Mouse (Mus musculus): Measurements from ENCODE around the gene Fsd1l. TPM values are rescaled to one million over a fixed set of nuclear protein-coding genes. Genes with fewer than 3 reads are reported as not detected.

Fsd1l gene
- polyA plus RNA-seq, 1 experiment from 2014 or later: 22.7 TPM

DNA sequence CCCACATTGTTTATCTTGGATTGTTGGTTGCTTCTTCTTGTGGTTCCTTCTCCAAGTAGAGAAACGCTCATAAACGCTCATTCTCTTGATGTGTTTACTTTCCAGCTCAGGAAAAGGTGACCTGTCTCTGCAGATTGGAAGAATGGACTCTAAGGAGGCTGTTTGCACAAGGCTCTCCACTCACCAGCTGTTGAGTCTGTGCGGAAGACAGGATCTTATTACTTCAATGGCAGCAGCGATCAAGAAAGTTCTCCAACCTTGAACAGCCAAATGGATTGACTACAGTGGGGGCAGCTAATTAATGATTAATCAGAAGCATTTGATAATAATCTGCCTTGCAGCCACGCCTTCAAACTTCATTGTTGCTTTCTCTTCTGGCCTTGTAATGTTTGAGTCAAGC is 9.8 kb upstream of the Fsd1l start:
- Histone ChIP-seq H3K4me2 (no peak overlapping the region), H3K27me3 (ENCODE audit: control insufficient read depth, insufficient read depth, low read length) (no peaks in the 10 kb centered on the region), H3K9ac (ENCODE audit: low read length) (no peak overlapping the region), H3K4me3 (ENCODE audit: low read depth, low read length) (no peak overlapping the region), H3K36me3 (ENCODE audit: control insufficient read depth, insufficient read depth, low read length) (no peaks in the 10 kb centered on the region), H3K27ac (ENCODE audit: low read depth, low read length) (no peak overlapping the region), H3K4me1 (ENCODE audit: control insufficient read depth, insufficient read depth, low read length) (peaks cover 4% of the 10 kb centered on the region), H3K9me3 (ENCODE audit: control insufficient read depth, low read length) (no peaks in the 10 kb centered on the region)
- DNase-seq (ENCODE audit: low spot score, missing footprints) (no peak), ATAC-seq (ENCODE audit: low FRiP score) (no peak)
- WGBS: 82% methylated on average over 5 of the region's 5 CpGs

DNA sequence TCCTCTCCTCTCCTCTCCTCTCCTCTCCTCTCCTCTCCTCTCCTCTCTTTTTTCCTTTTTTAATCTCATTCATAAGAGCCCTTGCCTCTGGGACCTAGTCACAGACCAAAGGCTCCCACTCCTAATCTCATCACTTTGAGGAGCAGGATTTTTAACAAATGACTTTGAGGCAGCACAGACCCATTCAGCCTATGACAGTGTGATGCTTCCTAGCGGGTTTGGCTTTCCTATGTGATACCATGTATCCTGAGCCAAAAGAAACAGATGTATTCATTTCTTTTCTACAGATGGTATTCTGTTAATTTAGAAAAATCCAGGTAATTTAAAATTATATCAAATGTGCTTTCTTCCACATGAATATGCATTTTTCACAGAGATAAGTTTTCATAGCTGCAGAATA is 7.6 kb upstream of the Fsd1l start:
- Histone ChIP-seq H3K36me3 (ENCODE audit: control insufficient read depth, insufficient read depth, low read length) (no peaks in the 10 kb centered on the region), H3K4me2 (no peak overlapping the region), H3K27me3 (ENCODE audit: control insufficient read depth, insufficient read depth, low read length) (no peaks in the 10 kb centered on the region), H3K4me1 (ENCODE audit: control insufficient read depth, insufficient read depth, low read length) (peaks cover 4% of the 10 kb centered on the region), H3K9me3 (ENCODE audit: control insufficient read depth, low read length) (no peaks in the 10 kb centered on the region), H3K9ac (ENCODE audit: low read length) (no peak overlapping the region), H3K27ac (ENCODE audit: low read depth, low read length) (no peak overlapping the region), H3K4me3 (ENCODE audit: low read depth, low read length) (no peak overlapping the region)
- ATAC-seq (ENCODE audit: low FRiP score) (no peak), DNase-seq (ENCODE audit: low spot score, missing footprints) (no peak)
- 96% methylated on average over 1 of the region's 1 CpGs for WGBS

DNA sequence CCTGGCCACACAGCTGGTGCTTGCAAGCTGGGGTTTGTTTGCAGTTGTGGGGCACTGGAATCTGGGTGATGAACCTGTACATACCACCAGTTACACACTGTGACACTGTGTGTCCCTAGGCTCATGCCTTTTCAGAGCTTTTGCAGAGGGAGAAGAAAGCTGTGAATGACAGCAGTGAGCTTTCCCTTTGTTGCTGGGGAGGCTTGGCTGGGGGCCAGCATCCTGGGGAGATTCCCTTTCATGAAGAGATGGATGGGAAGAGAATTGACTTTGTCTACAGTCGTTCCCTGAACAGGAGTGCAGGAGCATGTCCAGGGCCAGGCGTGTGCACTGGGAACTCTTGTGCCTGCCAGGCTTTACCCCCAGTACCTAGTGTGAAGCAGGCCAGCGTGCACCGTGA is 6.5 kb upstream of the Fsd1l start:
- peaks cover 4% of the 10 kb centered on the region for H3K4me1 ChIP-seq (ENCODE audit: control insufficient read depth, insufficient read depth, low read length)
- no peaks in the 10 kb centered on the region for H3K27me3 ChIP-seq (ENCODE audit: control insufficient read depth, insufficient read depth, low read length)
- H3K4me3 ChIP-seq (ENCODE audit: low read depth, low read length): no peak overlapping the region
- no peak overlapping the region for H3K9ac ChIP-seq (ENCODE audit: low read length)
- no peak overlapping the region for H3K4me2 ChIP-seq
- H3K36me3 ChIP-seq (ENCODE audit: control insufficient read depth, insufficient read depth, low read length): no peaks in the 10 kb centered on the region
- ATAC-seq (ENCODE audit: low FRiP score) (peak; percentile 57), DNase-seq (ENCODE audit: low spot score, missing footprints) (no peak)
- H3K9me3 ChIP-seq (ENCODE audit: control insufficient read depth, low read length): no peaks in the 10 kb centered on the region
- 53% methylated on average over 4 of the region's 4 CpGs for WGBS
- no peak overlapping the region for H3K27ac ChIP-seq (ENCODE audit: low read depth, low read length)

DNA sequence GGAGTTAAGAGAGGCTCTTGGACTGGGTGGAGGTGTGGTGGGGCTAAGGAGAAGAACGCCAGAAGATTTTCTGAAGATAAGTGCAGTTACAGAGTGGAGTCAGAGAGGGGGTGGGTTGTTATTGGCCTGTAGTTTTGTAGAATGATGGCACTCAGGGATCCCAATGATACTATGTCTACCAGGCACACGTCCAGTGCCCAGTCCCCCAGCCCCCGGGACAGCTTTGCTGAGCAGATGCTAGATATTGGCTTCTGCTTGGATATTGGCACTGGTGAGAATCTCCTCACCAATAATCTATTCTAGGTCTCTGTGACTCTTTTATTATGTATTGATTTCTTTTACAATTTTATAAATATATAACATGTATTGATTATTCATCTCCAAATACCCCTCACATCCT is 6.0 kb upstream of the Fsd1l start:
- Histone ChIP-seq H3K4me1 (ENCODE audit: control insufficient read depth, insufficient read depth, low read length) (peaks cover 4% of the 10 kb centered on the region), H3K4me3 (ENCODE audit: low read depth, low read length) (no peak overlapping the region), H3K27ac (ENCODE audit: low read depth, low read length) (no peak overlapping the region), H3K27me3 (ENCODE audit: control insufficient read depth, insufficient read depth, low read length) (no peaks in the 10 kb centered on the region; the same call in 1 of the 2 replicates), H3K9me3 (ENCODE audit: control insufficient read depth, low read length) (no peaks in the 10 kb centered on the region), H3K9ac (ENCODE audit: low read length) (no peak overlapping the region), H3K4me2 (no peak overlapping the region), H3K36me3 (ENCODE audit: control insufficient read depth, insufficient read depth, low read length) (no peaks in the 10 kb centered on the region)
- 90% methylated on average over 3 of the region's 3 CpGs for WGBS
- no peak for ATAC-seq (ENCODE audit: low FRiP score)
- DNase-seq (ENCODE audit: low spot score, missing footprints): no peak

DNA sequence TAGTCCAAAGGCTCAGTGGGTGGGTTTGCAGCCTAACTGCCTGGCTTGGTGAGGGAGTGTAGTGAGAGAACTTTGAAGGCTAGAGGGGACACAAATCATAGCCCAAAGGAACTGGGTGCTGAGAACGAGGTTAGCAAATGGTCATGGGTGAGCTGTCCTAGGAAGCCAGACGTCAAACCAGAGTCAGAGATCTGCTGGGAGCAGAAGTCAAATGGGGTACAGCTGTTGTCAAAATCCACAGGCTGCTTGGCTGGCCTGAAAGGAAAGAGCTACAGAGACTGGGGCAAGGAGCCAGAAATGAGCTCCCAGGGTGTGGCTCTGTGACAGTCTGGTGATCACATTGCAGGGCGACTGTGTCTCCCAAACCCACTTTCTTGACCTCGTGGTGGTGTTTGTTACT is 2.3 kb upstream of the Fsd1l start:
- no peak overlapping the region for H3K9ac ChIP-seq (ENCODE audit: low read length)
- DNase-seq (ENCODE audit: low spot score, missing footprints) (no peak), ATAC-seq (ENCODE audit: low FRiP score) (no peak)
- no peak overlapping the region for H3K4me3 ChIP-seq (ENCODE audit: low read depth, low read length)
- H3K27me3 ChIP-seq (ENCODE audit: control insufficient read depth, insufficient read depth, low read length): no peaks in the 10 kb centered on the region; the same call in 1 of the 2 replicates
- H3K27ac ChIP-seq (ENCODE audit: low read depth, low read length): no peak overlapping the region
- no peaks in the 10 kb centered on the region for H3K9me3 ChIP-seq (ENCODE audit: control insufficient read depth, low read length)
- no peaks in the 10 kb centered on the region for H3K36me3 ChIP-seq (ENCODE audit: control insufficient read depth, insufficient read depth, low read length)
- no peak overlapping the region for H3K4me2 ChIP-seq
- WGBS: 62% methylated on average over 4 of the region's 4 CpGs
- H3K4me1 ChIP-seq (ENCODE audit: control insufficient read depth, insufficient read depth, low read length): peaks cover 16% of the 10 kb centered on the region

DNA sequence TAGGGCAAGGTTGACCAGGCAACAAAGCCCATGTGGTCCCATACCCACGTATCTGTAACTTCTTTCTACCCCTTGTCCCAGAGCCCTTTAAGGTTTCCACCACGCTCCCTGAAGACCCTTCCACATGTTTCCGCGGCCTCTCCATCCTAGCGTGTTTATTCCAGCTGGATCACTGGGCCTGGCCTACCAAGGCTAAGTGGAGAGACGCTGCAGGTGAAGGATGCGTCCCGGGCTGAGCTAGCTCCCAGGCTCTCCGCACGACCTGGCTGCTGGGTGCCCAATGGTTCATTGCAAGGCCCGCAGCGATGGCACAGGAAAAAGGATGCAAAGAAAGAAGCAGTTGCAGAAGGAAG is 332 bp upstream of the Fsd1l start:
- peak overlapping the region; percentile 72; the same call in 1 of the 2 replicates for H3K27ac ChIP-seq (ENCODE audit: low read depth, low read length)
- no peak for DNase-seq (ENCODE audit: low spot score, missing footprints)
- peaks cover 12% of the 10 kb centered on the region for H3K4me1 ChIP-seq (ENCODE audit: control insufficient read depth, insufficient read depth, low read length)
- ATAC-seq (ENCODE audit: low FRiP score): peak; percentile 61
- 6% methylated on average over 12 of the region's 12 CpGs for WGBS
- peak overlapping the region; percentile 60 for H3K4me2 ChIP-seq
- H3K4me3 ChIP-seq (ENCODE audit: low read depth, low read length): peak overlapping the region; percentile 85
- H3K36me3 ChIP-seq (ENCODE audit: control insufficient read depth, insufficient read depth, low read length): no peaks in the 10 kb centered on the region
- no peaks in the 10 kb centered on the region for H3K9me3 ChIP-seq (ENCODE audit: control insufficient read depth, low read length)
- H3K27me3 ChIP-seq (ENCODE audit: control insufficient read depth, insufficient read depth, low read length): no peaks in the 10 kb centered on the region; the same call in 1 of the 2 replicates
- peak overlapping the region; percentile 89 for H3K9ac ChIP-seq (ENCODE audit: low read length)

DNA sequence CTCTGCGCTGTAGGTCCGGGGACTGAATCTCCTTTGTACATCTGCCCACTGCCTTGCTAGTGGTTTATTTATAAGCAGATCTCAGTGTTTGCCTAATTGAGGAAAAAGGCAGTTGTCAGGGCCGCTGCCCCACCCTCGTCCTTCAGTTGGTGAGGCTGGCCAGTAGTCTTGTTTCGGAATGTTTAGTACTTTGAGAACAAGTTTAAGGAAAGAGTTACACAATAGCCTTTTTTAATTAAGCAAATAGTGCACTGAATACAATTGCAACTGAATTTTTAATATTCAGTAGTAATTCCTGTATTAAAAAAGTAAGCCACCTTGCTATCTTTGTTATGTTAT is 709 bp downstream of the Fsd1l start:
- 1% methylated on average over 5 of the region's 5 CpGs for WGBS
- Histone ChIP-seq H3K4me2 (peak overlapping the region; percentile 60), H3K4me1 (ENCODE audit: control insufficient read depth, insufficient read depth, low read length) (peaks cover 13% of the 10 kb centered on the region)

DNA sequence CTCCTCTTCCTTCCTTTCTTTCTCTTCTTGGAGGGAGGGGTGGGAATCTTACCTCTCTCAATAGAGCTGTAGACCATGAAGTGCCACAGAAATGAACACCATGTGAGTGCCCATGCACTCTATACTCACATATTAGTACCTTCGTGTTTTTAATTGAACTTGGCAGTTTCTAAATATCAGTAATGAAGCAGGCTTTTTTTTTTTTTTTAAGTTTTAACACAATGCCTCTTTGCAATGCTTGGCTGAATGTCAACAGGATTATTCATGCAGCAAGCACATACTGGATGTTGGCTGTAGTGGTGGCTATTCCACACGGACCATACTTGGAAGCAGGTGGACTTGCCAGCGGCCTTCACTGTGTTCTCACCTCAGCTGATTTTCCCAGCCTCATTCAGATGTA is 4.1 kb downstream of the Fsd1l start:
- Histone ChIP-seq H3K9me3 (ENCODE audit: control insufficient read depth, low read length) (no peaks in the 10 kb centered on the region), H3K27me3 (ENCODE audit: control insufficient read depth, insufficient read depth, low read length) (no peaks in the 10 kb centered on the region; the same call in 1 of the 2 replicates), H3K4me2 (no peak overlapping the region), H3K27ac (ENCODE audit: low read depth, low read length) (no peak overlapping the region), H3K4me3 (ENCODE audit: low read depth, low read length) (no peak overlapping the region), H3K9ac (ENCODE audit: low read length) (no peak overlapping the region), H3K36me3 (ENCODE audit: control insufficient read depth, insufficient read depth, low read length) (no peaks in the 10 kb centered on the region), H3K4me1 (ENCODE audit: control insufficient read depth, insufficient read depth, low read length) (peaks cover 16% of the 10 kb centered on the region)
- no peak for DNase-seq (ENCODE audit: low spot score, missing footprints)
- 72% methylated on average over 3 of the region's 3 CpGs for WGBS
- no peak for ATAC-seq (ENCODE audit: low FRiP score)

More for the DNA sequence above, 709 bp downstream of the Fsd1l start:
- Histone ChIP-seq H3K9me3 (ENCODE audit: control insufficient read depth, low read length) (no peaks in the 10 kb centered on the region), H3K9ac (ENCODE audit: low read length) (peak overlapping the region; percentile 89), H3K4me3 (ENCODE audit: low read depth, low read length) (peak overlapping the region; percentile 85), H3K27me3 (ENCODE audit: control insufficient read depth, insufficient read depth, low read length) (no peaks in the 10 kb centered on the region; the same call in 1 of the 2 replicates), H3K36me3 (ENCODE audit: control insufficient read depth, insufficient read depth, low read length) (no peaks in the 10 kb centered on the region), H3K27ac (ENCODE audit: low read depth, low read length) (peak overlapping the region; percentile 72)
- ATAC-seq (ENCODE audit: low FRiP score) (no peak), DNase-seq (ENCODE audit: low spot score, missing footprints) (no peak)

DNA sequence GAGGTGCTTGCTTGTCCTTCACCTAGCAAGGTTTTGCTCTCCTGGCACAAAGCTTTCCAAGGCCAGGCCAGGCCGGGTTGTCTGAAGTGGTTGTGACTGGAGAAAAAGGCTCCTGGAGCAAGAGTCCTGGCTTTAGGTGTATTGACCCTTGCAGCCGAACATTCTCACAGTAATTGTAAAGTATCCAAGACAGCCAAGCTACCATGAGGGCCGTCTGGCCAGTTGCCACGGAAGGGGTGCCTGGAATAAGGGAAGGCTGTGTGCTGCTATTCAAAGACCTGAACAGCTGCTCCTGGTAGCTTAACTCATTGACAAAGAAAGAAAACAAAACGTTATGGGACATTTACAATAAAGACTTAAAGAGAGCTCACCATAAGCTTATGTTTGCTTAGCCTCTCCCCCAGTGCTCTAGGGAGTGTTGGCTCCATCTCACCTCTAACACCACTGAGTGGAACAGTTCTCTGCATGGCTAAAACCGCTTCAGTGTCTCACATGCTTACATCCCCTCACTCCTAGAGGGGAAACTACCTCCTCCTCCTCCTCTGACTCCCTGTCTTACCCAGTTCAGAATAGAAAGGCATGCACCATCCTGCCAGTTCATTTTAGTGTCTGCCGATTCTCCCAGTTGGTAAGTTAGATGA is 6.1 kb downstream of the Fsd1l start:
- ATAC-seq (ENCODE audit: low FRiP score) (peak; percentile 68; the same call in 1 of the 2 replicates), DNase-seq (ENCODE audit: low spot score, missing footprints) (no peak)
- no peak overlapping the region for H3K9ac ChIP-seq (ENCODE audit: low read length)
- no peaks in the 10 kb centered on the region for H3K27me3 ChIP-seq (ENCODE audit: control insufficient read depth, insufficient read depth, low read length)
- H3K4me1 ChIP-seq (ENCODE audit: control insufficient read depth, insufficient read depth, low read length): peaks cover 12% of the 10 kb centered on the region
- 59% methylated on average over 7 of the region's 7 CpGs for WGBS
- H3K4me3 ChIP-seq (ENCODE audit: low read depth, low read length): no peak overlapping the region
- no peak overlapping the region for H3K27ac ChIP-seq (ENCODE audit: low read depth, low read length)
- H3K4me2 ChIP-seq: no peak overlapping the region
- H3K36me3 ChIP-seq (ENCODE audit: control insufficient read depth, insufficient read depth, low read length): peaks cover 4% of the 10 kb centered on the region; the same call in 1 of the 2 replicates
- H3K9me3 ChIP-seq (ENCODE audit: control insufficient read depth, low read length): no peaks in the 10 kb centered on the region

Measured in midbrain, embryonic 11.5 days (tissue).